Mouse (Mus musculus): ENCODE measurements around the gene Lrrc26.

DNA sequence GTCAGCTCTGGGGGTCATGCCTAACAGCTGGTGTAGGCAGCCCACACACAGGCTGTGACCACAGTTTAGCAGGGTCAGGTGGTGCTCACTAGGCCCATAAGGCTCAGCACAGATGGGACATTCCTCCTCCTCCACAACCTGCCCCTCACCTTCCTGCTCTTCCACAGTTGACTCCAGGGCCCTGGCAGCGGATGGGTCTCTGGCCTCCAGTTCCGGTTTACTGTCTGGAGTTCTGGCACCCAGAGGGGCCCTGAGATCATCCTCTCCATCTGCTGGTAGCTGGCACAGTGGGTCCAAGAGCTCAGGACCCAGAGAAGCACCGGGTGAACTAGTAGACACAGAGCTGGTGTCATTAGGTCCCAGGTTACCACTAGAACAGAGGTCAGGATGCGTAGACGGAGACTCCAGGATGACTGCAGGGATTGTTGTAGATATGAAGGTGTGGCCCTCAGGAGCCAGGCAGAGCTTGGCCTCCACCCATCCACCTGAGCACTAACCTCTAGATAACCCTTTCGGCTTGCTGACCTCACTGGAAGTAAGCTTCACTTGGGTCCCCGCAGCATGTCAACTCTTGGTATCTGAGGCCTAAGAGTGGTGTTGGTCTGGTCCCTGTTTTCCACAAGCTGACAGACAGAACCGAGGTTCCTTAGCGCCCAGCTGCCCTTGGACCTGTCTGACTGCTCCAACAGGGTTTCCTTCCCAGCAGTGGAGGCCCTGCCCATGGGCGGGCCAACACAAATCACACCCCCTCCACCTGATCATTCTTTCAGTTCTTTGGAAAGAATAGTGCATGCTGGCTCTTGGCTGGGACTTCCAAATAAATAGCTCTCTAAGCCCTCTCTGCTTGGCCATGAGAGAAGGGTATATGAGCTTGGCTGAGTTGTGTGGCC lies 43.3 kb upstream of the Lrrc26 start, which contains the start of gene AL732309.1:
- no peak for TF ChIP-seq CTCF (IDR thresholded peaks at IDR 0.05; ENCODE audit: control insufficient read depth, insufficient read depth, insufficient read length)
- TF ChIP-seq MYOD1 (IDR thresholded peaks at IDR 0.05; ENCODE audit: control insufficient read depth, insufficient read length, low read depth) = no peak
- no peak for TF ChIP-seq USF1 (IDR thresholded peaks at IDR 0.05; ENCODE audit: low read depth)
- TF ChIP-seq MAX (IDR thresholded peaks at IDR 0.05) = no peak
- no peak for TF ChIP-seq CEBPB (IDR thresholded peaks at IDR 0.05; ENCODE audit: low read depth)
- no peak for TF ChIP-seq FOSL1 (IDR thresholded peaks at IDR 0.05; ENCODE audit: insufficient read depth, low read length, poor library complexity, severe bottlenecking)
- no peak for TF ChIP-seq MYOG (IDR thresholded peaks at IDR 0.05; ENCODE audit: control insufficient read depth, extremely low read depth, insufficient read length)

Measured in C2C12 (cell line).